Mouse (Mus musculus) urinary bladder, postnatal 36 days (tissue): ENCODE measurements around the gene Sgcd.

ENCODE experiments used
- DNase-seq, 2 experiments: peaks; one replicate each; pipeline ENCODE4 v3.0.0; 2022; ENCODE audit warnings: low spot score in 2 of 2, mixed read lengths in 1 of 2

Sgcd gene

GRCm38 (mm10) chr11:47294741-47295140 lies 694.0 kb downstream of the Sgcd start:
- DNase-seq = no peak

GRCm38 (mm10) chr11:47276586-47276985 lies 712.2 kb downstream of the Sgcd start:
- DNase-seq = no peak

GRCm38 (mm10) chr11:47268556-47268955 lies 720.2 kb downstream of the Sgcd start:
- no peak for DNase-seq

GRCm38 (mm10) chr11:47264267-47264984 lies 724.3 kb downstream of the Sgcd start:
- DNase-seq = no peak

- DNase-seq = no peak
Observed at GRCm38 (mm10) chr11:47250301-47250700, 738.5 kb downstream of the Sgcd start.

- DNase-seq = no peak
Observed at GRCm38 (mm10) chr11:47248345-47248893, 740.4 kb downstream of the Sgcd start.

GRCm38 (mm10) chr11:47247703-47248344 lies 740.9 kb downstream of the Sgcd start:
- no peak for DNase-seq

GRCm38 (mm10) chr11:47242401-47242800 lies 746.4 kb downstream of the Sgcd start:
- no peak for DNase-seq

GRCm38 (mm10) chr11:47228222-47228621 lies 760.5 kb downstream of the Sgcd start:
- no peak for DNase-seq

- DNase-seq = no peak
Observed at GRCm38 (mm10) chr11:47224148-47224547, 764.6 kb downstream of the Sgcd start.

- DNase-seq = no peak
Observed at GRCm38 (mm10) chr11:47211531-47211930, 777.2 kb downstream of the Sgcd start.

- DNase-seq = no peak
Observed at GRCm38 (mm10) chr11:47206461-47206860, 782.3 kb downstream of the Sgcd start.

- no peak for DNase-seq
Observed at GRCm38 (mm10) chr11:47199106-47199505, 789.7 kb downstream of the Sgcd start.

GRCm38 (mm10) chr11:47188556-47188955 lies 800.2 kb downstream of the Sgcd start:
- DNase-seq = no peak

- no peak for DNase-seq
Observed at GRCm38 (mm10) chr11:47174977-47175376, 813.8 kb downstream of the Sgcd start.

GRCm38 (mm10) chr11:47170926-47171625 lies 817.7 kb downstream of the Sgcd start:
- DNase-seq = no peak

- DNase-seq = no peak
Observed at GRCm38 (mm10) chr11:47167376-47167775, 821.4 kb downstream of the Sgcd start.

- no peak for DNase-seq
Observed at GRCm38 (mm10) chr11:47158089-47158488, 830.7 kb downstream of the Sgcd start.

GRCm38 (mm10) chr11:47156730-47157693 lies 831.8 kb downstream of the Sgcd start:
- no peak for DNase-seq

- DNase-seq = no peak
Observed at GRCm38 (mm10) chr11:47154837-47155430, 833.8 kb downstream of the Sgcd start.

GRCm38 (mm10) chr11:47149607-47150006 lies 839.2 kb downstream of the Sgcd start:
- no peak for DNase-seq
